Mouse (Mus musculus) CH12.LX (cell line): ENCODE data around the gene Cdh13. TPM values are rescaled to one million over a fixed set of nuclear protein-coding genes. Genes with fewer than 3 reads are reported as not detected.

Source experiments
- DNase-seq: peaks from one replicate; pipeline ENCODE4 v3.0.0-alpha.2; 2013; ENCODE audit errors: extremely low read depth
- H3K27ac ChIP-seq: 2 replicates; pipeline ENCODE4 v1.5.1; 2012; ENCODE audit warnings: low read depth, mild to moderate bottlenecking, control low read depth, moderate library complexity; ENCODE audit not compliant: insufficient read depth
- H3K27me3 ChIP-seq: replicated peaks from 2 replicates; pipeline ENCODE3; 2012; ENCODE audit warnings: inconsistent platforms
- H3K36me3 ChIP-seq, 2 experiments: replicated peaks in 1 of 2; 2 replicates each; pipeline versions ENCODE3 to v1.6.1; 2012; ENCODE audit warnings: inconsistent platforms in 1 of 2, low read length in 1 of 2, mild to moderate bottlenecking in 1 of 2, mixed read lengths in 1 of 2, moderate library complexity in 1 of 2; ENCODE audit not compliant: control insufficient read depth in 1 of 2, insufficient read depth in 1 of 2
- H3K4me1 ChIP-seq, 2 experiments: 2 replicates each; pipeline ENCODE4 v1.6.1; 2012; ENCODE audit warnings: inconsistent platforms in 1 of 2, moderate library complexity in 1 of 2; ENCODE audit not compliant: insufficient read depth in 2 of 2, control insufficient read depth in 1 of 2
- H3K4me2 ChIP-seq: 2 replicates; pipeline ENCODE4 v1.6.1; 2012; ENCODE audit warnings: low read depth, mild to moderate bottlenecking, control low read depth; ENCODE audit not compliant: poor library complexity, insufficient read depth, severe bottlenecking
- H3K4me3 ChIP-seq, 3 experiments: fragments of 150-350 bp in 1 of 3; sonication (generic) in 1 of 3; replicated peaks in 1 of 3; 2 replicates each; pipeline versions ENCODE3 to v1.5.1; 2011 to 2012; ENCODE audit warnings: low read depth in 2 of 3, low read length in 2 of 3, mild to moderate bottlenecking in 2 of 3, moderate library complexity in 2 of 3, control low read depth in 1 of 3, improper control_type of control experiment in 1 of 3, inconsistent platforms in 1 of 3, mixed read lengths in 1 of 3; ENCODE audit not compliant: poor library complexity in 1 of 3
- H3K79me2 ChIP-seq: replicated peaks from 2 replicates; pipeline ENCODE4 v1.6.1; 2012; ENCODE audit warnings: mild to moderate bottlenecking, moderate library complexity; ENCODE audit not compliant: control insufficient read depth, poor library complexity, insufficient read depth, severe bottlenecking; ENCODE audit errors: extremely low read depth
- H3K9ac ChIP-seq: 2 replicates; pipeline ENCODE4 v1.6.1; 2012; ENCODE audit warnings: low read depth, mild to moderate bottlenecking, control low read depth, moderate library complexity; ENCODE audit not compliant: insufficient read depth
- H3K9me3 ChIP-seq: replicated peaks from 2 replicates; pipeline ENCODE3; 2012; ENCODE audit warnings: low read length, inconsistent platforms, mixed read lengths
- BHLHE40 ChIP-seq: IDR thresholded peaks from 2 replicates; pipeline ENCODE4 v1.6.1; 2011; ENCODE audit warnings: mild to moderate bottlenecking, low read depth, low read length, improper control_type of control experiment
- CHD1 ChIP-seq: IDR thresholded peaks from 2 replicates; pipeline ENCODE4 v1.6.1; 2012; ENCODE audit warnings: low read depth, low read length, improper control_type of control experiment, inconsistent platforms
- CHD2 ChIP-seq: IDR thresholded peaks from 2 replicates; pipeline ENCODE4 v1.6.1; 2011; ENCODE audit warnings: low read length, improper control_type of control experiment
- CTCF ChIP-seq, 2 experiments: IDR thresholded peaks in 1 of 2; conservative IDR thresholded peaks in 1 of 2; 2 replicates each; pipeline ENCODE4 v1.5.1; 2011 to 2012; ENCODE audit warnings: low read depth in 2 of 2, low read length in 2 of 2, improper control_type of control experiment in 1 of 2, inconsistent platforms in 1 of 2, mild to moderate bottlenecking in 1 of 2, moderate library complexity in 1 of 2
- E2F4 ChIP-seq: IDR thresholded peaks from 2 replicates; pipeline ENCODE4 v1.6.1; 2011; ENCODE audit warnings: low read depth, low read length, improper control_type of control experiment; ENCODE audit not compliant: insufficient replicate concordance
- ELF1 ChIP-seq: IDR thresholded peaks from 2 replicates; pipeline ENCODE4 v1.6.1; 2014; ENCODE audit warnings: low read depth, mild to moderate bottlenecking, inconsistent platforms, low read length, improper control_type of control experiment
- EP300 ChIP-seq: IDR thresholded peaks from 2 replicates; pipeline ENCODE4 v1.6.1; 2011; ENCODE audit warnings: low read length, improper control_type of control experiment
- ETS1 ChIP-seq: conservative IDR thresholded peaks from 2 replicates; pipeline ENCODE4 v1.6.1; 2012; ENCODE audit warnings: low read depth, mild to moderate bottlenecking, inconsistent platforms, low read length, improper control_type of control experiment, moderate library complexity
- HCFC1 ChIP-seq: IDR thresholded peaks from 2 replicates; pipeline ENCODE4 v1.6.1; 2012; ENCODE audit warnings: low read depth, mild to moderate bottlenecking, inconsistent platforms, low read length, improper control_type of control experiment
- IRF4 ChIP-seq: IDR thresholded peaks from 2 replicates; pipeline ENCODE4 v1.6.1; 2014; ENCODE audit warnings: low read depth, mild to moderate bottlenecking, inconsistent platforms, low read length, improper control_type of control experiment
- JUND ChIP-seq: conservative IDR thresholded peaks from 2 replicates; pipeline ENCODE4 v1.6.1; 2011; ENCODE audit warnings: low read depth, low read length, improper control_type of control experiment
- KAT2A ChIP-seq: IDR thresholded peaks from 2 replicates; pipeline ENCODE4 v1.6.1; 2012; ENCODE audit warnings: low read length, improper control_type of control experiment, inconsistent platforms; ENCODE audit not compliant: insufficient replicate concordance
- MAX ChIP-seq: IDR thresholded peaks from 2 replicates; pipeline ENCODE4 v1.6.1; 2011; ENCODE audit warnings: low read length, improper control_type of control experiment
- MAZ ChIP-seq: IDR thresholded peaks from 2 replicates; pipeline ENCODE4 v1.6.1; 2012; ENCODE audit warnings: low read depth, mild to moderate bottlenecking, inconsistent platforms, low read length, improper control_type of control experiment, moderate library complexity
- MEF2A ChIP-seq: IDR thresholded peaks from 2 replicates; pipeline ENCODE4 v1.6.1; 2014; ENCODE audit warnings: low read depth, mild to moderate bottlenecking, inconsistent platforms, low read length, improper control_type of control experiment, borderline replicate concordance
- MYC ChIP-seq: IDR thresholded peaks from 2 replicates; pipeline ENCODE4 v1.6.1; 2011; ENCODE audit warnings: low read depth, mild to moderate bottlenecking, improper control_type of control experiment, low read length
- NELFE ChIP-seq: IDR thresholded peaks from 2 replicates; pipeline ENCODE4 v1.6.1; 2011; ENCODE audit warnings: low read depth, low read length, improper control_type of control experiment
- NRF1 ChIP-seq: IDR thresholded peaks from 2 replicates; pipeline ENCODE4 v1.6.1; 2014; ENCODE audit warnings: low read depth, mild to moderate bottlenecking, inconsistent platforms, low read length, improper control_type of control experiment, moderate library complexity
- POLR2A ChIP-seq: IDR thresholded peaks from 2 replicates; pipeline ENCODE4 v1.6.1; 2011; ENCODE audit warnings: low read depth, mild to moderate bottlenecking, improper control_type of control experiment, low read length
- POLR2AphosphoS2 ChIP-seq: IDR thresholded peaks from 2 replicates; pipeline ENCODE4 v1.6.1; 2011; ENCODE audit warnings: low read depth, low read length, improper control_type of control experiment
- RAD21 ChIP-seq: IDR thresholded peaks from 2 replicates; pipeline ENCODE4 v1.6.1; 2011; ENCODE audit warnings: low read depth, mild to moderate bottlenecking, low read length, improper control_type of control experiment, moderate library complexity
- SIN3A ChIP-seq: IDR thresholded peaks from 2 replicates; pipeline ENCODE4 v1.6.1; 2012; ENCODE audit warnings: low read length, improper control_type of control experiment, inconsistent platforms
- SMC3 ChIP-seq: IDR thresholded peaks from 2 replicates; pipeline ENCODE4 v1.6.1; 2011; ENCODE audit warnings: low read depth, low read length, improper control_type of control experiment
- TBP ChIP-seq: conservative IDR thresholded peaks from 2 replicates; pipeline ENCODE4 v1.6.1; 2011; ENCODE audit warnings: low read depth, low read length, improper control_type of control experiment
- TCF12 ChIP-seq: IDR thresholded peaks from 2 replicates; pipeline ENCODE4 v1.6.1; 2014; ENCODE audit warnings: low read depth, mild to moderate bottlenecking, inconsistent platforms, low read length, improper control_type of control experiment
- UBTF ChIP-seq: IDR thresholded peaks from 2 replicates; pipeline ENCODE4 v1.6.1; 2012; ENCODE audit warnings: low read depth, mild to moderate bottlenecking, inconsistent platforms, low read length, improper control_type of control experiment, moderate library complexity
- USF1 ChIP-seq: IDR thresholded peaks from 2 replicates; pipeline ENCODE4 v1.6.1; 2014; ENCODE audit warnings: low read depth, mild to moderate bottlenecking, inconsistent platforms, low read length, improper control_type of control experiment
- USF2 ChIP-seq: conservative IDR thresholded peaks from 2 replicates; pipeline ENCODE4 v1.6.1; 2011; ENCODE audit warnings: low read depth, low read length, improper control_type of control experiment
- ZC3H11A ChIP-seq: IDR thresholded peaks from 2 replicates; pipeline ENCODE4 v1.6.1; 2012; ENCODE audit warnings: low read depth, mild to moderate bottlenecking, inconsistent platforms, low read length, improper control_type of control experiment
- ZKSCAN1 ChIP-seq: IDR thresholded peaks from 2 replicates; pipeline ENCODE4 v1.6.1; 2012; ENCODE audit warnings: low read depth, inconsistent platforms, low read length, improper control_type of control experiment, borderline replicate concordance
- dilution Hi-C: fragments of 300-500 bp; cut with MboI; formaldehyde crosslinking; loops from 2 replicates; pipeline ENCODE4 v1.14.3; 2020; ENCODE audit warnings: low sequenced_read_pairs; ENCODE audit not compliant: extremely low pct_unique_long_range_greater_than_20kb, extremely low pct_ligation_motif_present
- in situ Hi-C: fragments of 300-500 bp; cut with MboI; formaldehyde crosslinking; loops from 3 replicates; pipeline ENCODE4 v1.14.3; 2019; ENCODE audit warnings: low sequenced_read_pairs, low pct_ligation_motif_present, low pct_unique_long_range_greater_than_20kb, mixed read lengths
- polyA plus RNA-seq: library from polyadenylated mRNA; unstranded; fragments of >175 nt; gene quantifications from 2 replicates; pipeline ENCODE4 v1.2.1, GENCODE M21; 2012; ENCODE audit warnings: low read depth; ENCODE audit not compliant: insufficient read length
- total RNA-seq, 2 experiments: library from RNA; depleted of rRNA; stranded (reverse); fragments of 300-350 nt in 1 of 2; fragments of >200 nt in 1 of 2; gene quantifications; 2 replicates each; pipeline ENCODE4 v1.2.3; 2012 to 2014

Cdh13 gene
- total and polyA plus RNA-seq, 3 experiments: not detected

- dilution Hi-C loops: no loop called here
- no peaks in the 10 kb centered on the region for H3K4me1 ChIP-seq
- H3K79me2 ChIP-seq: no peaks in the 10 kb centered on the region
- H3K27ac ChIP-seq: no peak overlapping the region
- peaks cover 84% of the 10 kb centered on the region for H3K9me3 ChIP-seq
- DNase-seq: no peak
- TF ChIP-seq IRF4: no peak
- TF ChIP-seq POLR2AphosphoS2: no peak
- TF ChIP-seq HCFC1: no peak
- no peak for TF ChIP-seq CTCF (conservative IDR thresholded peaks at IDR 0.05 in 1 of 2, IDR thresholded peaks at IDR 0.05 in 1 of 2; ENCODE audit: low read depth in 2 of 2, low read length in 2 of 2)
- TF ChIP-seq TBP: no peak
- TF ChIP-seq SIN3A: no peak
- no peak for TF ChIP-seq UBTF
- no peak for TF ChIP-seq JUND
- TF ChIP-seq ZKSCAN1: no peak
- TF ChIP-seq TCF12: no peak
- no peak for TF ChIP-seq MYC
- TF ChIP-seq CHD2: no peak
- no peak for TF ChIP-seq POLR2A
- no peak for TF ChIP-seq ZC3H11A
- no peak for TF ChIP-seq MEF2A
- no peak for TF ChIP-seq SMC3
- no peak for TF ChIP-seq ELF1
- no peak for TF ChIP-seq USF2
- TF ChIP-seq, all 38 proteins: peak for 0
- H3K4me3 ChIP-seq: no peak overlapping the region
- in situ Hi-C loops: no loop called here
- no peaks in the 10 kb centered on the region for H3K27me3 ChIP-seq
- no peaks in the 10 kb centered on the region for H3K36me3 ChIP-seq
- H3K9ac ChIP-seq: no peak overlapping the region
- no peak overlapping the region for H3K4me2 ChIP-seq
Measured at GRCm38 (mm10) chr8:118436751-118437150, 153.2 kb downstream of the Cdh13 start.

- in situ Hi-C loops: no loop called here
- Histone ChIP-seq H3K79me2 (no peaks in the 10 kb centered on the region), H3K36me3 (no peaks in the 10 kb centered on the region), H3K9ac (no peak overlapping the region), H3K4me2 (no peak overlapping the region), H3K9me3 (peaks cover 84% of the 10 kb centered on the region), H3K4me1 (no peaks in the 10 kb centered on the region), H3K4me3 (no peak overlapping the region), H3K27ac (no peak overlapping the region), H3K27me3 (no peaks in the 10 kb centered on the region)
- no peak for DNase-seq
- TF ChIP-seq POLR2A (no peak), USF1 (no peak), IRF4 (no peak), ETS1 (no peak), MAX (no peak), E2F4 (no peak), ZKSCAN1 (no peak), SIN3A (no peak), KAT2A (no peak), NELFE (no peak), CHD1 (no peak), EP300 (no peak), NRF1 (no peak), JUND (no peak), MAZ (no peak), BHLHE40 (no peak), TBP (no peak), RAD21 (no peak)
- dilution Hi-C loops: no loop called here
Measured at GRCm38 (mm10) chr8:118437152-118437551, 153.6 kb downstream of the Cdh13 start.
